Mouse (Mus musculus): ENCODE measurements at regions not wholly inside any gene's neighbourhood (a gene's known extent, or its start where the extent isn't known, plus 50 kb on each side); places are given as distances from the start of the nearest gene placed in this dataset.

GRCm38 (mm10) chr6:117650541-117650940 is 190.4 kb upstream of the Zfp637 start:
- no peaks in the 10 kb centered on the region for H3K9me3 ChIP-seq (ENCODE audit: low read length)
- no peaks in the 10 kb centered on the region for H3K27me3 ChIP-seq (replicated peaks; ENCODE audit: insufficient read depth, low read length)
- H3K4me1 ChIP-seq (ENCODE audit: insufficient read depth, low read depth, low read length), result peaks cover 4% of the 10 kb centered on the region; the same call in 1 of the 2 replicates
- no peaks in the 10 kb centered on the region for H3K36me3 ChIP-seq (ENCODE audit: insufficient read depth, low read length)
- WGBS, result 85% methylated on average over 5 of the region's 5 CpGs
- no peak for DNase-seq (ENCODE audit: low spot score)
- H3K27ac ChIP-seq (ENCODE audit: low read length), result no peak overlapping the region
- no peak for TF ChIP-seq CTCF (IDR thresholded peaks at IDR 0.05)
- no peak for TF ChIP-seq EP300 (IDR thresholded peaks at IDR 0.05)
- no peak overlapping the region for H3K9ac ChIP-seq (replicated peaks; ENCODE audit: low read depth)
- H3K4me3 ChIP-seq (ENCODE audit: low read depth, low read length), result no peak overlapping the region
- H3K4me2 ChIP-seq (replicated peaks; ENCODE audit: low read depth, low read length), result no peak overlapping the region
- no peak for ATAC-seq

- no peak overlapping the region for H3K4me2 ChIP-seq (replicated peaks; ENCODE audit: low read depth, low read length)
- no peaks in the 10 kb centered on the region for H3K9me3 ChIP-seq (ENCODE audit: low read length)
- 64% methylated on average over 4 of the region's 4 CpGs for WGBS
- H3K9ac ChIP-seq (replicated peaks; ENCODE audit: low read depth), result no peak overlapping the region
- no peaks in the 10 kb centered on the region for H3K36me3 ChIP-seq (ENCODE audit: insufficient read depth, low read length)
- ATAC-seq, result no peak
- H3K4me1 ChIP-seq (ENCODE audit: insufficient read depth, low read depth, low read length), result peaks cover 4% of the 10 kb centered on the region; the same call in 1 of the 2 replicates
- H3K4me3 ChIP-seq (ENCODE audit: low read depth, low read length), result no peak overlapping the region
- no peaks in the 10 kb centered on the region for H3K27me3 ChIP-seq (replicated peaks; ENCODE audit: insufficient read depth, low read length)
- H3K27ac ChIP-seq (ENCODE audit: low read length), result no peak overlapping the region
- no peak for DNase-seq (ENCODE audit: low spot score)
- TF ChIP-seq CTCF (IDR thresholded peaks at IDR 0.05) (no peak), EP300 (IDR thresholded peaks at IDR 0.05) (no peak)
Observed at GRCm38 (mm10) chr6:117651551-117651950, 189.4 kb upstream of the Zfp637 start.

- no peaks in the 10 kb centered on the region for H3K9me3 ChIP-seq (ENCODE audit: low read length)
- H3K9ac ChIP-seq (replicated peaks; ENCODE audit: low read depth), result no peak overlapping the region
- H3K4me2 ChIP-seq (replicated peaks; ENCODE audit: low read depth, low read length), result no peak overlapping the region
- DNase-seq (ENCODE audit: low spot score), result peak; percentile 37
- no peak overlapping the region for H3K4me3 ChIP-seq (ENCODE audit: low read depth, low read length)
- 0 out of 2 replicates have a peak overlapping the region, but pooled peaks have one; percentile 59 for H3K27ac ChIP-seq (ENCODE audit: low read length)
- H3K36me3 ChIP-seq (ENCODE audit: insufficient read depth, low read length), result no peaks in the 10 kb centered on the region
- no peaks in the 10 kb centered on the region for H3K27me3 ChIP-seq (replicated peaks; ENCODE audit: insufficient read depth, low read length)
- peak; percentile 57 for ATAC-seq
- no peak for TF ChIP-seq EP300 (IDR thresholded peaks at IDR 0.05)
- TF ChIP-seq CTCF (IDR thresholded peaks at IDR 0.05), result no peak
- WGBS, result 25% methylated on average over 3 of the region's 3 CpGs
- H3K4me1 ChIP-seq (ENCODE audit: insufficient read depth, low read depth, low read length), result peaks cover 4% of the 10 kb centered on the region; the same call in 1 of the 2 replicates
Observed at GRCm38 (mm10) chr6:117652012-117652411, 189.0 kb upstream of the Zfp637 start.

- no peak overlapping the region for H3K9ac ChIP-seq (replicated peaks; ENCODE audit: low read depth)
- H3K4me3 ChIP-seq (ENCODE audit: low read depth, low read length), result no peak overlapping the region
- peaks cover 4% of the 10 kb centered on the region; the same call in 1 of the 2 replicates for H3K4me1 ChIP-seq (ENCODE audit: insufficient read depth, low read depth, low read length)
- TF ChIP-seq CTCF (IDR thresholded peaks at IDR 0.05) (no peak), EP300 (IDR thresholded peaks at IDR 0.05) (peak; percentile 43; the same call in 1 of the 2 replicates)
- H3K27me3 ChIP-seq (replicated peaks; ENCODE audit: insufficient read depth, low read length), result no peaks in the 10 kb centered on the region
- H3K27ac ChIP-seq (ENCODE audit: low read length), result peak overlapping the region; percentile 59
- H3K4me2 ChIP-seq (replicated peaks; ENCODE audit: low read depth, low read length), result 0 out of 2 replicates have a peak overlapping the region, but pooled peaks have one; percentile 11
- WGBS, result 26% methylated on average over 9 of the region's 9 CpGs
- DNase-seq (ENCODE audit: low spot score) (peak; percentile 93), ATAC-seq (peak; percentile 91)
- no peaks in the 10 kb centered on the region for H3K9me3 ChIP-seq (ENCODE audit: low read length)
- H3K36me3 ChIP-seq (ENCODE audit: insufficient read depth, low read length), result no peaks in the 10 kb centered on the region
Observed at GRCm38 (mm10) chr6:117652917-117653316, 188.1 kb upstream of the Zfp637 start.

GRCm38 (mm10) chr6:117653886-117654425 is 187.0 kb upstream of the Zfp637 start:
- no peak for TF ChIP-seq EP300 (IDR thresholded peaks at IDR 0.05)
- no peak for TF ChIP-seq CTCF (IDR thresholded peaks at IDR 0.05)
- H3K36me3 ChIP-seq (ENCODE audit: insufficient read depth, low read length), result no peaks in the 10 kb centered on the region
- H3K27ac ChIP-seq (ENCODE audit: low read length), result no peak overlapping the region
- 82% methylated on average over 15 of the region's 15 CpGs for WGBS
- no peak for ATAC-seq
- DNase-seq (ENCODE audit: low spot score), result no peak
- peaks cover 4% of the 10 kb centered on the region; the same call in 1 of the 2 replicates for H3K4me1 ChIP-seq (ENCODE audit: insufficient read depth, low read depth, low read length)
- no peaks in the 10 kb centered on the region for H3K9me3 ChIP-seq (ENCODE audit: low read length)
- no peaks in the 10 kb centered on the region for H3K27me3 ChIP-seq (replicated peaks; ENCODE audit: insufficient read depth, low read length)
- H3K9ac ChIP-seq (replicated peaks; ENCODE audit: low read depth), result no peak overlapping the region
- H3K4me3 ChIP-seq (ENCODE audit: low read depth, low read length), result no peak overlapping the region
- H3K4me2 ChIP-seq (replicated peaks; ENCODE audit: low read depth, low read length), result no peak overlapping the region

- H3K4me1 ChIP-seq (ENCODE audit: insufficient read depth, low read depth, low read length), result peaks cover 4% of the 10 kb centered on the region; the same call in 1 of the 2 replicates
- TF ChIP-seq CTCF (IDR thresholded peaks at IDR 0.05), result no peak
- TF ChIP-seq EP300 (IDR thresholded peaks at IDR 0.05), result no peak
- no peak for DNase-seq (ENCODE audit: low spot score)
- H3K36me3 ChIP-seq (ENCODE audit: insufficient read depth, low read length), result no peaks in the 10 kb centered on the region
- H3K27ac ChIP-seq (ENCODE audit: low read length), result no peak overlapping the region
- no peak overlapping the region for H3K4me3 ChIP-seq (ENCODE audit: low read depth, low read length)
- no peak overlapping the region for H3K9ac ChIP-seq (replicated peaks; ENCODE audit: low read depth)
- no peaks in the 10 kb centered on the region for H3K27me3 ChIP-seq (replicated peaks; ENCODE audit: insufficient read depth, low read length)
- H3K9me3 ChIP-seq (ENCODE audit: low read length), result no peaks in the 10 kb centered on the region
- 66% methylated on average over 4 of the region's 4 CpGs for WGBS
- no peak for ATAC-seq
- H3K4me2 ChIP-seq (replicated peaks; ENCODE audit: low read depth, low read length), result no peak overlapping the region
Observed at GRCm38 (mm10) chr6:117655986-117656385, 185.0 kb upstream of the Zfp637 start.

All from lung, postnatal 0 days (tissue).